Mouse (Mus musculus): ENCODE measurements around the gene Myo6. TPM values are rescaled to one million over a fixed set of nuclear protein-coding genes. Genes with fewer than 3 reads are reported as not detected.

The Myo6 gene
- polyA plus RNA-seq, 1 experiment: 6.0 TPM

- no peaks in the 10 kb centered on the region for H3K36me3 ChIP-seq (ENCODE audit: control insufficient read depth, insufficient read depth, low read length)
- DNase-seq: no peak
Measured at GRCm38 (mm10) chr9:80277157-80277556, 112.3 kb downstream of the Myo6 start.

GRCm38 (mm10) chr9:80277770-80278169, 112.9 kb downstream of the Myo6 start:
- Histone ChIP-seq H3K27ac (ENCODE audit: control insufficient read depth, insufficient read depth, low read length) (no peak overlapping the region), H3K36me3 (ENCODE audit: control insufficient read depth, insufficient read depth, low read length) (no peaks in the 10 kb centered on the region), H3K4me1 (replicated peaks; ENCODE audit: control insufficient read depth, insufficient read depth, low read length) (no peaks in the 10 kb centered on the region), H3K27me3 (ENCODE audit: control insufficient read depth, insufficient read depth, low read length) (no peaks in the 10 kb centered on the region), H3K4me3 (ENCODE audit: control insufficient read depth, insufficient read depth, low read length) (no peak overlapping the region)
- TF ChIP-seq POLR2A (IDR thresholded peaks at IDR 0.05; ENCODE audit: control insufficient read depth, extremely low read depth, insufficient read depth, low read length, poor library complexity) (no peak), CTCF (IDR thresholded peaks at IDR 0.05; ENCODE audit: borderline replicate concordance, control insufficient read depth, extremely low read depth, insufficient read depth, low read length, poor library complexity) (no peak)
- WGBS: 94% methylated on average over 6 of the region's 6 CpGs
- DNase-seq: no peak

More at GRCm38 (mm10) chr9:80277157-80277556, 112.3 kb downstream of the Myo6 start:
- TF ChIP-seq POLR2A (IDR thresholded peaks at IDR 0.05; ENCODE audit: control insufficient read depth, extremely low read depth, insufficient read depth, low read length, poor library complexity): no peak
- no peak for TF ChIP-seq CTCF (IDR thresholded peaks at IDR 0.05; ENCODE audit: borderline replicate concordance, control insufficient read depth, extremely low read depth, insufficient read depth, low read length, poor library complexity)
- H3K27me3 ChIP-seq (ENCODE audit: control insufficient read depth, insufficient read depth, low read length): no peaks in the 10 kb centered on the region
- no peak overlapping the region for H3K4me3 ChIP-seq (ENCODE audit: control insufficient read depth, insufficient read depth, low read length)
- 50% methylated on average over 2 of the region's 2 CpGs for WGBS
- H3K27ac ChIP-seq (ENCODE audit: control insufficient read depth, insufficient read depth, low read length): no peak overlapping the region
- no peaks in the 10 kb centered on the region for H3K4me1 ChIP-seq (replicated peaks; ENCODE audit: control insufficient read depth, insufficient read depth, low read length)

GRCm38 (mm10) chr9:80280724-80281123, 115.9 kb downstream of the Myo6 start:
- no peaks in the 10 kb centered on the region for H3K36me3 ChIP-seq (ENCODE audit: control insufficient read depth, insufficient read depth, low read length)
- H3K27ac ChIP-seq (ENCODE audit: control insufficient read depth, insufficient read depth, low read length): no peak overlapping the region
- TF ChIP-seq POLR2A (IDR thresholded peaks at IDR 0.05; ENCODE audit: control insufficient read depth, extremely low read depth, insufficient read depth, low read length, poor library complexity): no peak
- no peak for TF ChIP-seq CTCF (IDR thresholded peaks at IDR 0.05; ENCODE audit: borderline replicate concordance, control insufficient read depth, extremely low read depth, insufficient read depth, low read length, poor library complexity)
- WGBS: 94% methylated on average over 1 of the region's 1 CpGs
- no peak for DNase-seq
- no peaks in the 10 kb centered on the region for H3K27me3 ChIP-seq (ENCODE audit: control insufficient read depth, insufficient read depth, low read length)
- H3K4me3 ChIP-seq (ENCODE audit: control insufficient read depth, insufficient read depth, low read length): no peak overlapping the region
- no peaks in the 10 kb centered on the region for H3K4me1 ChIP-seq (replicated peaks; ENCODE audit: control insufficient read depth, insufficient read depth, low read length)

GRCm38 (mm10) chr9:80282426-80282825, 117.6 kb downstream of the Myo6 start:
- DNase-seq: no peak
- Histone ChIP-seq H3K4me3 (ENCODE audit: control insufficient read depth, insufficient read depth, low read length) (no peak overlapping the region), H3K4me1 (replicated peaks; ENCODE audit: control insufficient read depth, insufficient read depth, low read length) (no peaks in the 10 kb centered on the region), H3K27ac (ENCODE audit: control insufficient read depth, insufficient read depth, low read length) (no peak overlapping the region), H3K27me3 (ENCODE audit: control insufficient read depth, insufficient read depth, low read length) (no peaks in the 10 kb centered on the region), H3K36me3 (ENCODE audit: control insufficient read depth, insufficient read depth, low read length) (no peaks in the 10 kb centered on the region)
- WGBS: 86% methylated on average over 3 of the region's 3 CpGs
- TF ChIP-seq POLR2A (IDR thresholded peaks at IDR 0.05; ENCODE audit: control insufficient read depth, extremely low read depth, insufficient read depth, low read length, poor library complexity) (no peak), CTCF (IDR thresholded peaks at IDR 0.05; ENCODE audit: borderline replicate concordance, control insufficient read depth, extremely low read depth, insufficient read depth, low read length, poor library complexity) (no peak)

- Histone ChIP-seq H3K27ac (ENCODE audit: control insufficient read depth, insufficient read depth, low read length) (no peak overlapping the region), H3K4me3 (ENCODE audit: control insufficient read depth, insufficient read depth, low read length) (no peak overlapping the region), H3K36me3 (ENCODE audit: control insufficient read depth, insufficient read depth, low read length) (no peaks in the 10 kb centered on the region), H3K4me1 (replicated peaks; ENCODE audit: control insufficient read depth, insufficient read depth, low read length) (no peaks in the 10 kb centered on the region), H3K27me3 (ENCODE audit: control insufficient read depth, insufficient read depth, low read length) (no peaks in the 10 kb centered on the region)
- 96% methylated on average over 2 of the region's 2 CpGs for WGBS
- DNase-seq: no peak
- TF ChIP-seq POLR2A (IDR thresholded peaks at IDR 0.05; ENCODE audit: control insufficient read depth, extremely low read depth, insufficient read depth, low read length, poor library complexity): no peak
- TF ChIP-seq CTCF (IDR thresholded peaks at IDR 0.05; ENCODE audit: borderline replicate concordance, control insufficient read depth, extremely low read depth, insufficient read depth, low read length, poor library complexity): no peak
Measured at GRCm38 (mm10) chr9:80284539-80285174, 119.8 kb downstream of the Myo6 start.

- Histone ChIP-seq H3K36me3 (ENCODE audit: control insufficient read depth, insufficient read depth, low read length) (no peaks in the 10 kb centered on the region), H3K4me1 (replicated peaks; ENCODE audit: control insufficient read depth, insufficient read depth, low read length) (no peaks in the 10 kb centered on the region), H3K27me3 (ENCODE audit: control insufficient read depth, insufficient read depth, low read length) (no peaks in the 10 kb centered on the region), H3K27ac (ENCODE audit: control insufficient read depth, insufficient read depth, low read length) (no peak overlapping the region), H3K4me3 (ENCODE audit: control insufficient read depth, insufficient read depth, low read length) (no peak overlapping the region)
- DNase-seq: no peak
- no peak for TF ChIP-seq CTCF (IDR thresholded peaks at IDR 0.05; ENCODE audit: borderline replicate concordance, control insufficient read depth, extremely low read depth, insufficient read depth, low read length, poor library complexity)
- no peak for TF ChIP-seq POLR2A (IDR thresholded peaks at IDR 0.05; ENCODE audit: control insufficient read depth, extremely low read depth, insufficient read depth, low read length, poor library complexity)
- 42% methylated on average over 7 of the region's 7 CpGs for WGBS
Measured at GRCm38 (mm10) chr9:80286845-80287244, 122.0 kb downstream of the Myo6 start.
